Mouse (Mus musculus): ENCODE data around the gene Rabl2.

DNA sequence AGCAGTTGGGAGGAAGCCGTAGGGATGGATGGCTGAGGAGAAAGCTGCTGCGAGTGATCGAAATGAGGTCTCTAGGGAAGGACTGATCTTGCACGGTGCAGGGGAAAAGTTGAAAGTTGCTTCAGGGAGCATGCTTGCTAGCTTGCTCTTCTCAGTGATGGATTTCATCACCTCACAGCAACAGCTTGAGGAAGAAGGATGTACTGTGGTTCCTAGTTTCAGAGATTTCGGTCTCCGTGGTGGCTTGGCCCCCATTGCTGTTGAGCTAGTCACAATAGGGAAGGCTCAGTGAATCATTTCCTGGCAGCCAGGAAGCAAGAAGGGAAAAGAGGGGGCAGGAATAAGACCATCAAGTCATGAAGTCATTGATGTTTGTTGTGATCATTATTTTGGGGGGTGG, 36.1 kb downstream of the Rabl2 start:
- TF ChIP-seq GATA1 (IDR thresholded peaks at IDR 0.05; ENCODE audit: borderline replicate concordance, low read length) (no peak), FLI1 (IDR thresholded peaks at IDR 0.05; ENCODE audit: low read length) (no peak)

Data from megakaryocyte, embryonic 14.5 days (primary cell).